Mouse (Mus musculus) lung, postnatal 4 days (tissue): Measurements from ENCODE around the gene Med24.

Source experiments
- DNase-seq, 2 experiments: peaks; one replicate each; pipeline ENCODE4 v3.0.0; 2021

Med24 gene

DNA sequence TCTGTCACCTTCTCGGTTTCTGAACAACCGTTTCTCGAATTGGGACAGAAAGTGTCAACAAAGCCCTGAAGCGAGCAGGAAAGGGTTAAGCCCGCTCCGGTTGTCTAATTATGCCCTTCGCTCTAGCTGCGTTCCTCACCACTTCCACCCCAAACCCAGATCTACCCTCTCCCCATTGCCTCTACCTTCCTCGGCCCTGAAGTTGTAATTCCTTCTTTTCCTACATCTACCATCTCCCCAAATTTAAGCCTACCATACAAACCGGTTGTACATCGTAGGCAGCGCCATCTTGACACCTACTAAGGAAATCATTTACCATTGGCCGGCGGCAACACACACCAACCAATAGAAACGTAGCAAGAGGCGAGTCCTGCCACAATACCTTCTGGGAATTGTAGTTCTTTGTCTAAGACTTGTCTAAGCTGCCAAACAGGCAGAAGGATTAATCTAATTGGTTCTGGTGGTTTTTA, at the start of gene Med24:
TSS of gene Med24 (minus strand) at position 317 of the 470 bp plus-strand sequence.
- peak; percentile 90 to 91 for DNase-seq

- DNase-seq, result no peak
Observed at GRCm38 (mm10) chr11:98777888-98778287, 48.7 kb upstream of the Med24 start.

GRCm38 (mm10) chr11:98776843-98777590, 47.8 kb upstream of the Med24 start:
- peak; percentile 63 to 69 for DNase-seq

- DNase-seq, result no peak
Observed at GRCm38 (mm10) chr11:98776052-98776764, 47.0 kb upstream of the Med24 start.

DNA sequence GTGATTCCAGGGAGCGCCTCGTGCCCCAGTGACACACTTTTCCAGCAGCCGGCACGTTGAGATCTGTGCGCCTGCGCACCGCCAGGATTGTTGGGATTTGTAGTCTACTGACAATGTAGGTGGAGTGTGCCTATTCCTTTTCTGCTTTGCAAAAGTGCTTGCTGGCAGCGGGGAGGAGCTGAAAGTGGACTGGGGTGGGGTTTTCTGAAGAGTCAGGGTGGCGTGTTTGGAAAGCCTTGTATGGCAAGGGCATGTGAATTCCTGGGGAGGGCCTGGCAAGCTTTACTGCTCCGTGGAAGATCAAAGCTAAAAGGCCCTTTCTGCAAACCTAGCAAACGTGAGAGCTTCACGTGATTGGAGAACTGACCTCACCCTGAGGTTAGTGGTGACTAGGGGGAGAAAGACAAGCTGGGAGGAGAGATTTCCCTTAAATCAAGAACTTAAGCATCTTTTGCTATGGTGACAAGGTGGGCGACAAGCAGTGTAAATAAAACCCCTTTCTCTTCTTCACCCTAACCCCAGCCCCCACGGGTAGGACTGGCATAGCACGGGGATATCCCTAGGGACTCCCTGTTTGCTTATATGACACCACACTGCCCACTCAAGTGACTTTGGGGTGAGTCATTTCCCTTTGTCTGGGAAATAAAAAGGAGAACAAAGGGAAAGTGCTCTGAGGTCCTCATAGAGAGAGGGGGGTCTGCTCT, 46.3 kb upstream of the Med24 start:
- peak; percentile 99 for DNase-seq

DNA sequence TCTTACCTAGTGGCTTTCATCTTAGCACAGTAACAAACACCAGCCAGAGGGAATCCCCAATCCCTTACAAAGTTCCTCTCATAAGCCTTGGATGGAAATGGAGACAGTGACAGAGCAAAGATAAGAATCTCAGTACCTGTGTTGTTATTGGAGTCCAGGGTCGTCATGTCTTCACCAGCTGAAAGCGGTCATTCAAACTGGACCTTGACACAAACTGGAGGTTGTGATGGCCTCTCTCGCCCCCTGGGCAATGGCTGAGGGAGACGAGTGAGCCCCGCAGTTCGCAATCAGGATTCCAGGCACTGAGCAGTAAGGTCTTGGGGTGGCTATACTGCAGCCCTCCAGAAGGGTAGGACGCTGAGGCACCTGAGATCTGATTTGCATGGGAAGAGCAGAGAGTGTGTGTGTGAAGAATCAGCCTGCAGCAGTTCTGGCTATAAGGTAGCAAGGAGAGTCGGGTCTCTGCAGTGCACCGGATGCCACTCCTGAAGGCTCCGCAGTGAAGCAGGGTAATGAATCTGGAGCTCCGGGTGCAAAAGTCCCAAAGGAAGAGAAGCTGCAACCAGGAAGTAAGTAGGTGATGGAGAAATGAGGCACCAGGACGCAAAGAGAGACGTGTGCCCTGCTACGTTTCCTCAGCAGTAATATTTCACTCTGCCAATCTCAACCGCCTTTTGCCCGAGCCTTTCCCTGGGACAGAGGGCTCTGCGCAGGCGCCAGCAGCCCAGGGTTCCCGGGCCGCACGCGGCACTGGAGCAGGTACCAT, 45.5 kb upstream of the Med24 start, which contains the start of gene Nr1d1:
TSS of gene Nr1d1 (minus strand) at position 752 of the 766 bp plus-strand sequence.
- no peak for DNase-seq

GRCm38 (mm10) chr11:98773635-98774295, 44.5 kb upstream of the Med24 start:
- DNase-seq, result peak; percentile 99

- DNase-seq, result peak; percentile 78 to 91
Observed at GRCm38 (mm10) chr11:98772667-98773171, 43.5 kb upstream of the Med24 start.

DNA sequence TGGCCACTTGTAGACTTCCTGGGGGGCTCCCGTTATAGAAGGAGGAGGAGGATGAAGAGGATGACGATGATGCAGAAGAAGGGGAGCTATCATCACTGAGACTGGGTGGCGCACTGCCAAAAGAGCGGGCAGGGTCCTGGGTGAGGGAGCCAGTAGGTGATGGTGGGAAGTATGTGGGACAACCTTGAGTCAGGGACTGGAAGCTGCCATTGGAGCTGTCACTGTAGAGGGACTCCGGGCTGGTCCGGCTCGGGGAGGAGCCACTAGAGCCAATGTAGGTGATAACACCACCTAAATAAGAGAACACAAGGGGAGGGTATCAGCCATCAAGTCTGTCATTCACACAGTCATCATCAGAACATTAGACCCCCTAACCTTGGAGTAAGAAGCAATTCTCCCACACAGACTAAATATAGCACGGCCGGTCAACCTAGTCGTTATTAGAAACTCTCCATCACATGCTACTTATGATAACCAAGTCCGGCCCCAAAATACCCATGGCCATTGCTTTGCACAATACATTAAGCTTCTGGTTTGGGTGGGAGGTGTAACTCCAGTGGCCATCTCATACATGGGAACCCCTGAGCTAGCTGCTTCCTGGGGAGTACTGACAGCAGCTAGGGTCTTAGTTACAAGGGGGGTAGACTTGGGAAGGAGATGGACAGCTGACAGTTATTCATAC, 42.8 kb upstream of the Med24 start:
- no peak for DNase-seq

- no peak for DNase-seq
Observed at GRCm38 (mm10) chr11:98771131-98771530, 41.9 kb upstream of the Med24 start.

DNA sequence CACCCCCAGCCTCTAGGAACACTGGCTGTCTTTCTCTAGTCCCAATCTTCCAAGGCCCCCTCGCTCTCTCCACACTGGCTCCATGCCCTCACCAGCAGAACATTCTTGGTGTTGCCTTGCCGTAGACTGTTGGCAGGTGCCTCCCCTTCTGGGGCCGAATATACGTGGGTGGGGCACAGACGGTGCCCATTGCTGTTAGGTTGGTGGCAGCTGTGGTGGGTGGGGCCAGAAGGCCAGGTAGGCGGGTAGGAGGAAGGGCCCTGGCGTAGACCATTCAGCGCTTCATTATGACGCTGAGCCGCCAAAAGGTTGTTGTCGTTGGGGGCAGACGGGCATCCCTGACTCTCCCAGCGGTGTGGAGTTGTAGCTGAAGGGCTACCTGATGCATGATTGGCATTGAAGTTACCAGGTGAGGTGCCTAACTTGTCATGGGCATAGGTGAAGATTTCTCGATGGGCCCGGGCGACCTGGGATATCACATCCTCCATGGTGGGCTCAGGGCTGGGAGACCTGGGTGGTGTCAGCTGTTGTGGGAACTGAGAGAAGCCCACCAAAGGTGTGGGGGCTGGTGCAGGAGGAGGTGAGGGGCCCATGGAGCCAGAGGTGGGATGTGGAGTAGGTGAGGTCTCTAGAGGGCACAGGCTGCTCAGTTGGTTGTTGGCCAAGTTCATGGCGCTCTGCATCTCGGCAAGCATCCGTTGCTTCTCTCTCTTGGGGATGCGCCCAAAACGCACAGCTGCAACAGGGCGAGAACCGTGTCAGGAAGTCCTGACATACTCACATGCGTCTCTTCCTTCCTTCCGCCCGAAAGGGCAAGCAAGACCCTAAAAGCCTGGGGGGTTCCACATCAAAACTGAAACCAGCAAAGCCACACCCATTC, 41.1 kb upstream of the Med24 start:
- peak in 1 of 2 experiments; percentile 60 for DNase-seq

DNA sequence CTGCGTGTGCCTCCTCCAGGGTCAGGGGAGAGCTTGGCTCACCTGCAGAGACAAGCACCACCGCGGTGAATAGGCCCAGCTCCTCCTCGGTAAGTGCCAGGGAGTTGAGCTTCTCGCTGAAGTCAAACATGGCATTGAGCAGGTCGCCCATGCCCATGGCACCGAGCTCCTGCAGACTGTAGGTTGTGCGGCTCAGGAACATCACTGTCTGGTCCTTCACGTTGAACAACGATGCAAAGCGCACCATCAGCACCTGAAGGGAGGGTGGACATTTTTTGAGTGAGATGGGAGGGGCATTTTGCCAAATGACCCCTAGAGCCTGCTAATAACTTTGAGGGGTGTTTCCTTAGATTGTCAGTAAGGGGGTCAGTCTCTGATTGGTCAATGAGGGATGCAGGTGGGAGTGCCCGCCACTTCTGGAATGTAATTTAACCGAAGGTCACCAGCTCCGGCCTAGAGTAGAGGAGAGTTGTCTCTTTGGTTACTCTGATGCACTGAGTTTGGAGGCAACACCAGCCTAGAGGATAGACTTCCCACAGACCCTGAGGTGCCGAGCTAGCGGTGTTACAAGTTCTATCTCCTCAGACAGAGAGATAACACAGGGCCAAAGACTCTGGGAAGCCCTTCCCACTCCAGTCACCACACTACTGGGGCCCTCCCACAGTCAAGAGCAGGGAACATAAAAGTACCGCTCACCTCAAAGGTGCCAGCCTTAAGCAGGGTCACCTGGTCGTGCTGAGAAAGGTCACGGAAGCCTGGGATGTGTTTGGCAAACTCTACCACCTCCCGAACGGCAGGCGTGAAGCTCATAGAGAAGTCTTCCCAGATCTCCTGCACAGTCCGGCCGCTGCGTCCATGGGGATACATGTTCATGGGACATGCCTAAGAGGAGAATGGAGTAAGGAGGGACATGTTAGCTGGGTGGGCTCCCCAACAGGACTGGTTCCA, 40.0 kb upstream of the Med24 start:
- DNase-seq, result no peak

DNA sequence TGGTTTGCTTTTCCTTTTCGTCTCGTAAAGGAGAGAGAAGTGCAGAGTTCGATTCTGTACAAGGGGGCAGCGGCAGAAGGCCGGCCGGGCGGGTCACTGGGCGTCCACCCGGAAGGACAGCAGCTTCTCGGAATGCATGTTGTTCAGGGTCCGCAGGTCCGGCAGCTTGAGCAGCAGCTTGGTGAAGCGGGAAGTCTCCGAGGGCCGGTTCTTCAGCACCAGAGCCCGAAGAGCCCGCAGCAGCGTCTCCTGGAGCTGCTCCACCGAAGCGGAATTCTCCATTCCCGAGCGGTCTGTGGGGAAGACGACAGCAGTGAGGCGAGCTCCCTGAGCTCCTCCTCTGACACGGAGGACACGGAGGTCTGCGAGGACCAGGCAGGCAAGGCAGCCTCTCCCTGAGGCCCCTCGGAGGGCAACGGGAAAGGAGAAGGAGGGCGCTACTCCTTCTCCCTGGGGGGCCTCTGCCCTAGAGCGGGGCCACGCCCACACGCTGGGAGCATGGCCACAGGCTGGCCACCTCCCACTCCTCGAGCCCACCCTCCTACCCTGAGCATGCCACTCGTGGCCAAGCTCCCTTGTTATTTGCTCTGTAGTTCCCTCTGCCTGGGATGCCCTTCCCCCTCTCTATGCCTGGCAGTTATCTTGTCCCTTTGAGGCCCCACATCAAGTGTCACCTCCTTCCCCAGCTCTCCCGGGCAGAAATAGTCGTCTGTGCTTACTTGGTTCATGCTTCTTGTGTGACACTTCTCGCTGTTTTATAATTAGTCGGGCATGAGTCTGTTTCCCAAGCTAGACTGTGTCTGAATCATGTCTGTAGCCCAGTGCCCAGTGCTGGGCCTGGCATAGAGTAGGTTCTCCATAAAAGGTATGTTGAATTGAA, 39.1 kb upstream of the Med24 start:
- DNase-seq, result peak in 1 of 2 experiments; percentile 53

- DNase-seq, result no peak
Observed at GRCm38 (mm10) chr11:98767713-98768112, 38.5 kb upstream of the Med24 start.

GRCm38 (mm10) chr11:98767276-98767675, 38.0 kb upstream of the Med24 start:
- DNase-seq, result peak in 1 of 2 experiments; percentile 60

DNA sequence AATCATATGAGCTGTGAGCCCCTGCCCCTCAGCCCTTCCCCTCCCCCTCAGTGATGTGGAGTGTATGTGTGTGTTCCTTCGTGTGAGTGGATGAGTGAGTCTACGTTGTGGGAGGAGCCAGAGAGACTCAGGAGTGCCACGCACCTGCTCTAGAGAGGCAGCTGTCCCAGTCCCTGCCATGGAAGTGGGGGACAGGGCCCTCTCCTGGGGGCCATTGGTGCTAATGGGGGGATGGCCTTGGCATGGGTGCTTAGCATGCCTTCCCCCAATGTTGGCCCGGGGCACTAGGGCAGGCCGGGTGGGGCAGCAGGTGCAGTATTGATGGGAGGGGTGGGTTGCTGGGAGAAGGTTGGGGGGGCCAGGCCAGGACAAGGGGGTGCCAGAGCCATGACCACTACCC, 37.6 kb upstream of the Med24 start:
- no peak for DNase-seq

GRCm38 (mm10) chr11:98766346-98766745, 37.1 kb upstream of the Med24 start:
- DNase-seq, result no peak
